Mouse (Mus musculus) gastrocnemius, postnatal 25 days (tissue): ENCODE measurements around the gene Slc16a10. TPM values are rescaled to one million over a fixed set of nuclear protein-coding genes. Genes with fewer than 3 reads are reported as not detected.

Source experiments
- DNase-seq: peaks from one replicate; pipeline ENCODE4 v3.0.0; 2022
- total RNA-seq, 2 experiments: library from RNA; stranded (reverse); gene quantifications; 1 replicate in 1 of 2; 2 replicates in 1 of 2; pipeline ENCODE4 v1.2.3; 2021

Gene Slc16a10
- total RNA-seq, 2 experiments from 2014 or later: 24.1 to 39.7 TPM

DNA sequence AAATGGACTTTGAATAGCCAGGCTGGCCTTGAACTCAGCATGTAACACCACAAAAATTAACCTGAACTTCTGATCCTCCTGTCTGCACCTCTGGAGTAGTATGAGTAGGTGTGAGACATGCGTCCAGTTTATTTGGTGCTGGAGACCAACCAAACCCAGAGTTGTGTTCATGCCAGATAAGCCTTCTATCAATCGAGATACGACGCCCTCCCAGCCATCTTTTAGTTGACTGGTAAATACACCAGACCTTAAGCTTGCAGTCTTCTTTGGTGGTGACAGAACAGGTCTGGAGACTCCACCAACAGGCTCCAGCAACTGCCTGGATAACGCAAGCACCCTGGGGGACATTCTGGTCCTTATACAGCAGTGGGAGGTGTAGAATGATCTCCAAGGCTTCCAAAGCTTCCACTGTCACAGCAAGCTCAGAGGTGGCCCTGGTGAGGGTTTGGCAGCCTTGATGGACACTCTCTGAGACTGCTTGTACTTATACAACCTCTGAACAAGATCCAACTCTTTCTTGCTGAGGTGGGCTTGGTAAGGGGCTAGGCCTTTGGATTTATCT is 7.6 kb upstream of the Slc16a10 start:
- no peak for DNase-seq

DNA sequence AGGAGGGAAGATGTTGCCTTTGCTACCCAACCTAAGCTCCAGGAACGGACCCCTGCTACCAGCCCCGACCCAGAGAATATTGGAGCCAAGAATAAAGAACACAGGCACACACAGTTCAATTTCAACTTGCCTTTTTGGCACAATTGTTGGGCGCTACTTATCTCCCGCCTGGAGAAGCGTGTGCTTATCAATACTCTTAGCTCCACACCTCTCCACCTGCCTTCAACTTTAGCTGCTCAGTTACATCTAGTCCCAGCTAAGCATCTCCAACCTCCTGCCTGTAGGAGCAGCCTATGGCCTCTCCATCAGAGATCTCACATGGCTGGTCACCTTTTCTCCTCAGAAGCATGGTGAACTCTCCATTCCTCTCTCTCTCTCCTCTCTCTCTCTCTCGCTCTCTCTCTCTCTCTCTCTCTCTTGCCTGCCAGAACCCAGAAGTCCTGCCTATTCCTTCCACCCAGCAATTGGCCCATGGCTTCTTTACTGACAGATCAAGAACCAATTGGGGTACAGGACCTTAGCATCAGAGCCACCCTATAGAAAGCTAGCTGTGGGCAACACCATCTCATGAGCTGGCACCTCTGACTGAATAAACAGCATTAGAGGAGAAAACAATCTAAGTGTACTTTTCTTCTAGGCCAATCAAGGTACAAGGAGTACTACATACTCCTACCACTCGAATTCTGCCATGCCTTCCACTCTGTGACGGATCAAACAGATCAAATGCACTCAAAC is 5.4 kb upstream of the Slc16a10 start:
- DNase-seq: no peak

DNA sequence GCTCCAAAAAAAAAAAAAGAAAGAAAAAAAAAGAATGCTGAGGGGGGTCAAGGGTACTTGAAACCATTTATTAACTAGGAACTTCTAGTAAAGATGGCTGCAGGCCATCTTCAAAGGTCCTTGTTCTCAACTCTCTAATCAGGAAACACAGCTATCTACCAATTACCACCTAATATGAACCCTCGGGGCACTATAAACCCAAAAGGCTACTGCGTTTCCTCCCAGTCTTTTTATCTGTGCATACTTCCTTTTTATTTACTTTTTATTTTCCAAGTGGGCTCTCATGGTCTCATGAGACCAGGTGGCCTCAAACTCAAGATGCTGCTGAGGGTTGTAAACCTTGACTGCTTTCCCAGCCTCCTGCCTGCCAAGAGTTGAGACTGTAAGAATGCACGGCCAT is 4.4 kb upstream of the Slc16a10 start:
- DNase-seq: no peak

DNA sequence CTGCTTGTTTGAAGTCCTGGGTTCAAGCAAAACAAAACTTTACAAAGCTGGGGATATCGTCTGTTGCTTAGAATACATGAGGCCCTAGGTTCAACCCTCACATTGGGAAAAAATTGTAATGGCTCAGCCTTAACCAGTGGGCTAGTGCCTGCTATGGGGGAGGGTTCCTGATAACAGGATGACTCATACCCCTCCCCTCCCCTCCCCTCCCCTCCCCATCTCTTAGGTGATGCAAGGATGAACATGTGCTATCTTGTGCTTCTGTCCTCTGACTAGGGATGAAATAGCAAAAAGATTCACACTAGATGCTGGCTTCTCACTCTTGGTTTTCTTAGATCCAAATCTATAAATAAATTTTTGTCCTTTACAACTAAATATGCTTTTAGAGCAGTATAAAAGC is 2.8 kb upstream of the Slc16a10 start:
- DNase-seq: no peak

DNA sequence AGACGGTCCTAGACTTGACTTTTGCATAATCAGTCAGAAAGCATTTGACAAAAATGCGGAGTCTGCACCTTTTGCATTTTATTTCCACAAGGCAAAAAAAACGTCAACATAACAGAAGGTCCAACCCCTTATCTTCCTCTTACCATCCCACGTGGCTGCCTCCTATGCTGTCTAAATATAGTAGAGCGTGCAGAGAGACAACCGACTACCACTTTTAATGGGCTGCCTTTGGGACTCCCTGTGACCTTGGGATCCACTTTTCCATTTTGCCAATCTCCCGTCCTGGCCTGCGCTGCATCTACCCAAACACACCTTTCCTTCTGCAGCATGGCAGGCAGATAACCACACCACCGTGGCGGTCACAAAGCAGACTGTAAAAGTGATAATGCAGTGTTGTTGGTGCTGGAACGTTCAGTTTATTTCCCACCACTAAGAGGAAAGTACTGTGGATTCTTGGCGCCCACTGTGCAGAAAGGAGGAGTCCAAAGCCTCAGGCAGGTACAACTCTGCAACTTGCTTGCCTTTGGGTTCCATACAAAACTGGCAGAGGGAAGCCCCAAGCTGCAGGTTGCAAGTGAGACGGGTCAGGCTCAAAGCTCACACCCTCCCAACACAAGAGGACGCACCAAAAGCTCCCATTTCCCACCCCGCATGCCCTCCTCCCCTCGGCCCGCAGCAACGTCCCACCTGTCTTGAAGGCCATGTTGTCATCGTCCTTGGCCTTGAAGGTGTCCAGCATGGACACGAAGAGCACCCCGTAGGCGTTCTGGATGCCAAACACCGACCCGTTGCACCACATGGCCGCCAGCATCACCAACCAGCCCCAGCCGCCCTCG is 824 bp downstream of the Slc16a10 start:
- DNase-seq: peak; percentile 22

DNA sequence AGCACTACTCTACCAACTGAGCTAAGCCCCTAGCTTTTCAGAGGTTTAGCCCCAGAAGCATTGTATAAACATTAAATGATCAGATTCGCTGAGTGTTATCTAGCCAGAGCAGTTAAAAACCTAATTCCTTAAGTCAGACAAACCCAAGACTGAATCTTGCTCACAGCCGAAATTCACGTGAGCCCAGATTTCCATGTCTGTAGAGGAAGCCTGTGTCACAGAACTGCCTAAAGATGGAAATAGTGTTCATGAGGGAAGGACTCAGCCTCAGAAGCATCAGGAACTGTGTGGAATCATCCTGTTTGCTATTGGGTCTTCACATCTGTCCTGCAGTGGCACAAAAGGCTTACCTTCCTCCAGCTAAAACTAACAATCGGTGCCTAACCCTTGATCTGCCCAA is 2.4 kb downstream of the Slc16a10 start:
- no peak for DNase-seq

DNA sequence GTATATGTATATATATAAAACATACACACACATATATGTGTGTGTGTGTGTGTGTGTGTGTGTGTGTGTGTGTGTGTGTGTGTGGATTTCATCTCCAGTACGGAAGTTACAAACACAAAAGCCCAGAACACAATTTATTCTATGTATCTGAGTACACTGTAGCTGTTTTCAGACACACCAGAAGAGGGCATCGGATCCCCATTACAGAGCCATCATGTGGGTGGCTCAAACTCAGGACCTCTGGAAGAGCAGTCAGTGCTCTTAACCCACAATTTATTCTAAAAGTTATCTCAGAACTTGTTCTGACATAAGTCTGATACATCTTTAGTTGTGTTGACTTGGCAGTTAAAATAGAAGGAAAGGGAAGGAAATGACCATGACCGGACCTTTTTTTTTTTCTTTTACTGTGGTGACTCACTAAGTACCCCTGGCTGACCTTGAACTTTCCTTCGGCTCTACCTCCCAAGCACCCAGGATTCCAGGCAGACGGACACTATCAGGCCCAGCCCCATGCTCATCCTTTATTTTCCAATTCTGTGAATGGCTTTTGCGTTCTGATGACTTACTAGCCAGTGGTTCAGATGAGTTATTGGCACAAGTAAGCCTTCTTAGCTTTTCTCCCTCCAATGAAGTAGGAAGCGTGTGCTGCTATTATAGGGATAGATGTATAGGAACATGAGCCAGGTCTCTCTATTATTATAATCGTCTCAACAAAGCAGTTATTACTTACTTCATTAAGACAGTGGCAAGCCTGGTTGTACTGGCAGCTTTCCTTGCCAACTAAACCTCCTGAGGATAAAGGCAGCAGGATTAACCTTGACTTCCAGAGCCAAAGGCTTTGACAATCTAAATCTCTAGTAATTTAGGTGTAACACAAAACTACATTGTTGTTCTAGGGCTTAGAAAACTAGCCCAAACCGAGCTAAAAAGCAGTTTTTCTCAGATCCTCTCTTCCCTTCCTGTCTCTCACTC is 6.0 kb downstream of the Slc16a10 start:
- no peak for DNase-seq

DNA sequence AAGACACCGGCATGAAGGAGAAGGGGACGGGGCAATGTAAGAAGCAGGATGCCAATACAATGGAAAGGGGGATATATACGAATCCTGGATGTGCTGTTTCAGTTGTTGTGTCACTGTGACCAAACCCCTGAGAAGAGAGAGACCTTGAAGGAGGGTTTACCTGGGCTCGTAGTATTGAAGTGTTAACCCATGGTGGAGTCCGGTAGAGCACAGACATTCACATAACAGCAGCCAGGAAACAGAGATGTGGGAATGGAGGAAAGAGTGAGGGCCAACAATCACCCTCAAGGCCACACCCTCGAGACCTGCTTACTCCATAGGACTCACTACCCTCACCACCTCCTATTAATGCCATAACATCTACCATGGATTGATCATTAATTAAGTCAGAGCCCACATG is 7.2 kb downstream of the Slc16a10 start:
- no peak for DNase-seq

DNA sequence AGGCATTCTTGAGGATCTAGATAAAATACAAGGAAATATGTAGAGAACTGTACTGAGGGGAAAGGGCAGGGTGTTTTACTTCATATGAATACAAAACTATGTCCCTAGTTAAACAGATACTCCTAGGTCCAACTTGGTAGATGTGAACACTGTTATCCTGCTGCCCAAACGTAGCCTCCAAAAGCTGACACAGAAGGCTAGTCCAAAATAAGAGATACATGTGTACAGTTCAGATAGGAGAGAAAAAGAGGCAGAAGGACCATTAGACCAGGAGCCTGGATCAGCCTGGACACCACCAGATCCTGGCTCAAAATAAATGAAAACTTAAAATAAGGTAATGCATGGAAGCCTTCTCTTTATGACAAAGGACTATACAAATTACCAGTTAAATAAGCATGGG is 8.4 kb downstream of the Slc16a10 start:
- DNase-seq: no peak

DNA sequence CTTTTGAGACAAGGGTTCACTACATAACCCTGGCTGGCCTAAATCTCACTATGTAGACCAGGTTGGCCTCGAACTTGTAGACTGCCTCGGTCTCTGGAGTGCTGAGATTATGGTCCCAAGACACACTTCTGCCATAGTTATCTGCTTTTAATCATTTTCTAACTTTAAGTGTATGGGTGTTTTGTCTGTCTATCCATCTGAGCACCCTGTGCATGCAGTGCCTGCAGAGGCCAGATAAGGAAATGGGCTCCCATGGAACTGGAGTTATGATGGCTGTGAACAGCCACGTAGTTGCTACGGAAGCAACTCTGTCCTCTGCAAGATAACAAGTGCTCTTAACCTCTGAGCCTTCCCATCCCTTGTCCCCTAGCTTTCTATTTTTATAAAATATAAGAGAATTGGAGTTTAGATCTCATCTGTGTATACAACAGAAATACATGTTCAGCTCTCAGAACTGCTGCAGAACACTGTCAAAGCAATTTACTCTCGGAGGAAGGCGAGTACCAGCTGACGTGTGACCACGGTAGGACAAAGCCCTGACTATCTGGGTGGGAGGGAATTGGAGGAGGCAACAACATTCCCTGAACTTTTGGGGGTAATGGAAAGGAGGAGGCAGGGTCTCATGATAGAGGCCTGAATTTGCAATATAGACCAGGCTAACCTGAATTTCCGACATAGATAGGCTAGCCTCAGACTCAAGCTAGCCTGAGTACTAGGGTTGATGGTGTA is 10.2 kb downstream of the Slc16a10 start:
- DNase-seq: no peak

DNA sequence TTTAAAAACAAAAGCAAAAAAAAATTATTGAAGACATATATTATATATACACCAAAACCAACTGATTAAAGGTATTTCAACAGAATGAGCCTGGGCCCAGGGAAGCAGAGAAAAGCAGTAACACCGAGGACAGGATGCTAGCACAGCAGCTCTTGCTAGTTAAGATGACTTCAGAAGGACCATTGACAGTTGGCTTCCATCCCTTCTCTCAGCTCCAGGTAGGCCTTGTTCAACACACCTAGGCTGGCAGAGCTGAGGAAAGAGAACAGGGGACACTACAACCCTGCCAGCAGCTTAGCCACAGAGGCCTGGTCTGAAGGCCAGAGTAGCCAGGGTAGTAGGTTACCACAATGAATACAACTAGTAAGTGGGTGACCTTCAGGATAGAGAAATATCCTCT is 11.9 kb downstream of the Slc16a10 start:
- DNase-seq: no peak

DNA sequence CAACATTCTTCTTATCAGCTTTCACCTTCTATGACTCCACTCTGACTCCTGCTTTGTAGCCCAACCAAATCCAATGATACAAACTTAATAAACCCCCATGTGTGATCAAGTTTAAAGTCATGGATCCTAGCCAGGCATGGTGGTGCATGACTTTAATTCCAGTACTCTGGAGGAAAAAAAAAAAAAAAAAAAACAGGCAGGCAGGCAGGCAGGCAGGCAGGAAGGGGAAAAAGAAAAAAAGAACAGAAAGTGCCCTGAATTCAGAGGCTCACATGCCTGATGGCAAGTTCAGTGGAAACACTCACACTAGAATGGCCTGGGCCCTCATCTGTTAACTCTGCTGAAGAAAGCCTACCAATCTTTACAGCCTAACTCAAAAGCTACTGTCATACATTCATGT is 12.9 kb downstream of the Slc16a10 start:
- no peak for DNase-seq

DNA sequence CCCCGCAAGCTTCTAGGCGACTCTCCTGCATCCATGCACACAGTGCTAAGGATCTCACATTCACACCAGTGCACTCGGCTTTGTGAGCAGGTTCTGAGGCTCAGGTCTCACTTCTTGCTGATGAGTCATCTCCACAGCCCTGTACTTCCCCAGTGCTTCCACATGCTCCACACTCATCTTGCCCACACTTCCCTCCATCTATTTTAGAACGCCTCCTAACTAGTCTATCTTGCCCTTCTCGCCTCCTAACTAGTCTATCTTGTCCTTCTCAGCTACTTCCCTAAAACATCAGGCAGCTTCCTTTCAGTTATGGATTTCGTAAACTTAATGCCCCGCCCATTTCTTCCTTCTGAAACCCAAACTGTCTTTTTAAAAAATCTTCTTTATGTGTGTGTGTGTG is 13.6 kb downstream of the Slc16a10 start:
- no peak for DNase-seq

DNA sequence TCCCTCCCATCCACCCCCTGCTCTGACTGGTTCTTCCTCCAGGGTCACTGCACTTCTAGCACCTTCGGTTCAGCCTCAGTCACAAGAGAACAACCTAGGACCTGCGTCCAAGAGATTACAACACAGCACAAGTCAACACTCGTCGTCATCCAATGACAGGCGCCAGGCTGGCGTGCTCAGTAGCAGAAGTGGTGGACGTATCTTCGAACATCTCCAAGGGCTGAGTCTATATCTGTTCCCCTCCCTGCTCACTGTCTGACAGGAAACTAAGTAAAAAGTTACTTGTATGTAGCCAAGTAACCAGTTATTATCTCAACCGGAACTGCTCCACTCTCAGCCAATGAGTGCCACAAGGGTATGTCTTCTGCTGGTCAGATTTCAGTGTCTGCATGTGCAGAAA is 16.9 kb downstream of the Slc16a10 start:
- DNase-seq: peak; percentile 28

DNA sequence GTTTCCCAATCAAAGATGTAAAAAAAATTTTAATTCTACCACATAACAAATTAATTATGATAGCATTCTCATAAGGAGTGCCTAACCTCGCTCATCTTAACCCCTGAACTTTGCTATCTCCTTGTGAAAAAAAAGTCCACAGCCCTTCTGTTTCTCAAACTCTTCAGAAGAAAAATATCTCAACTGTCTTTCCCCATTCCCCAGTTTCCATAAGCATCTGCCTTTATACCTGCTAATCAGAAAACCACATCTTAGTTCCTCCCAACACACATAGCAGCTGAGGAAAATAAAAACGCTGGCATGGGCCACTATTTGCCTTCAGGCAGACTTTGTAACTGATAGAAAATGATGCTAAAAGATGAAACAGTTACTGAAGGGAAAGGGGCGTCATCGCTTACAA is 17.5 kb downstream of the Slc16a10 start:
- no peak for DNase-seq

DNA sequence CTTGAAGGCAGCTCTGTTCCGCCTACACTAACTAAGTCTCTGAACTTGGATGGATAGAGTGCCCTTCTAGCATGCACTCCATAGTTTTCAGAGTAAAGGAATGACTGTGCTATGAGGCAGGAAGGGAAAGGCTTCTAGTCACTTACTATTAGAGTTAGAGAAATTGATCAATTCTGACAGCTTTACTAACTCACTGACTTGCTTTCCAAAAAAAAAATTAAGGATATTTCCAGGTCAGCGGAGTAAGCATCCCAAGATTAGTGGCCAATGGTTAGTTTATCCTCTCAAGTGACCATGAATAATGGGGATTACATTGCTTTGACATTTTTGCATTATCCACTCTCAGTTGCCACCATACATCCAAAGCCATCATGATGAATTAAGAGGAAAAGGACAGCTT is 18.0 kb downstream of the Slc16a10 start:
- DNase-seq: no peak

DNA sequence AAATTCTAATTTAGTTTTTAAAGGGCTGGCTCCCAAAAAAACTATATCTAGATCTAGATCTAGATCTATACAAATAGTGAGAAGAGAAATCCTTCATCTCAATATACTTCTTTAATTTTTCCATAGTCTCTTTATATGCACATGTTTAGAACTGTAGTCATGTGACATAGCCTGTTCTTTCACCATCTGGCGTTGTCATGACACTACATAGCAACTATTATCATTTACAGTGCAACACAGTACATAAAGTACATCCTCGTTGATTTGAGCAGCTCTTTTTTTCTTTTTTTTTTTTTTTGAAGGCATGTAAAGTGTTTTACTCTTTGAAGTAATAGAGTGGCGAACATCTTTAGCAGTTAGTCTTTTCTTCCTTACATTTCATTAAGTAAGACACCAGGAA is 22.6 kb downstream of the Slc16a10 start:
- no peak for DNase-seq

DNA sequence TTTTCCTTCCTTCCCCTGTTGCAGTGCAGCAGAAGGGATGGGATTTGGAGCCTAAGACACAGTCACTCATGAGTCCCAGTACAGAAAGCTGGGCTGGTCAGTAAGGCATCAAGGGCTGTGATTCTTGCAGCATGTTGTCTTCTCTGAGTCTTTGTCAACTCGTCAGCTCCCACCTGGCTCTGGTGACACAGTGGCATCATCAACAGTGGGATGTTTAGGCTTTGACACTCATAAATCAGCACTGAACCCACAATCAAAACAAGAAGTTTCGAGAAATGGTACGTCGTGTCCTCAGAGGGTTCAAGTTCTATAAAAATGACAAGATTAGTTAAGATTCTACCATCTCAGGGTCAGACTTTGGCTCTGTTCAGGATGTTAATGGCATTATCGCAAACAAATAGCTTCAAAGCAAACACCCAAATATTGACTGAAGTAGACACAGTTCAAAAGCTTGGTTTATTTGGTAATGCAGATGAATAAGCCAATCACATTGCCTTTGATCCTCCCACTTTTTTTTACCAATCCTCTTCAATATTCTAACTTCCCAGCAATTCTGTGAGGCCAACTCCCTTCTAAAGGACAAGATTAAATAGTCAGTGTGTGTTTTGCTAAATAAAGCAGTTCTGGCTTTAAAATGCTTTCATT is 23.2 kb downstream of the Slc16a10 start:
- no peak for DNase-seq

DNA sequence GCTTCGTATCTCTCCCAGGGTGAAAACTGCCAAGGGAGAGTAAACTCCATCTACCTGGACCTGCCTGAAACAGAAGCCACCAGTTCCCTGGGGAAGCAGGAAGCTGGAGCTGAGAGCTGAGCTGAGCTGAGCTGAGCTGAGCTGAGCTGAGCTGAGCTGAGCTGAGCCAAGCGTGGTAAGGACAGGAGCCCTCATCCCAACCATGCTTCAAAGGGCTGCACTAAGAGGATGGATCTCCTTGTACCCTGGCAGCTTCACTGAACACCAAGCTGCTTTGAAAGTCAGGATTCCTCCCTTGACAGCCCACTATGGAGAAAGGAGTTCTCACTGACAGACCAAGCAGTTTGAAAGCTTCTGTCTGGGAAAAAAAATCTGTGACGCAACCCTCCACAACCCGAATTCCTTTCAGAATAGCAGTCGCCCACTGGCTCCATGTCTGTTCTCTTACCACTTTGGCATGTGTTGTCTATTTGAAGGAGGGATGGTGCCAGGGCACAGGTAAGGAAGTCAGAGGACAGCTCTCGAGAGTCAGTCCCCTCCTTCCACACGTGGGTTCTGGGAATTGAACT is 28.5 kb downstream of the Slc16a10 start:
- DNase-seq: peak; percentile 6

DNA sequence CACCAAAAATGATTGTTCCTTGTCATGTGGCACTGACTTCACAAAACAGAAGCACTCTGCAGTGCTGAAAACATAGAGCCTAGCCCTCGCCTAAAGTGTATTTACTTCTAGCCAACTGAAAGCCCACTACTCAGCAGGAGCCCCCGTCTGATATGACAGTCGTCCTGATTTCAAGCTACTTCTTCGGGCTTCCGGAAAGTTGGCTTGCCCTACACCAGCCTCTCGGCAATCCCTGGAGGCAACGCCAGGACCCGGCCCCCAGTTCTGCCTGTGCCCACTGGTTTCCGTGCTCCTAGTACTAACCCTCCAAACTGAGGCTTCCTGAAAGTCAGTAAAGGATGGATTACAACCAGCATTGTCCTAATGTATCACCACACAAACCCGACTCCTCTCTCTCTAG is 29.8 kb downstream of the Slc16a10 start:
- no peak for DNase-seq

DNA sequence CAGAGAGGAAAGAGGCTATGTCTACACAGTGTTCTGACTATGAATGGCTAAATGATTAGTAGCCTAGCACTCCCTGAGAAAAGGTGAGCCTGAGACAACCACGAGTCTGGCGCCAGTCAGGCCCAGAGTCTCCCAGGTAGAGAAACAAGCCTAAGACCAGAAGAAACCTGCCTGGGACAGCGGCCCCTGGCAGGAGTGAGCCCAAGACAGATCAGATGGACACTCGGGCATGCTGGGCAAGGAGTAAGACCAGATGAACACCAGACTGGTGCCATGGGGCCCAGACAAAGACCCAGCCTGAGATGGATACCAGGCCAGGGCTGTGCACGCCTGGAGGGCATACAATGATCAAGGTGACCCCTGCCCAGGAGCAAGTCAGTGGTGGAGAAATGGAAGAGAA is 32.5 kb downstream of the Slc16a10 start:
- DNase-seq: peak; percentile 10
